Mouse (Mus musculus) megakaryocyte, embryonic 14.5 days (primary cell): ENCODE results near the gene Gpsm2. TPM values are rescaled to one million over a fixed set of nuclear protein-coding genes. Genes with fewer than 3 reads are reported as not detected.

Experiments
- H3K27me3 ChIP-seq: replicated peaks from 2 replicates; pipeline ENCODE3; 2012; ENCODE audit warnings: inconsistent platforms
- H3K36me3 ChIP-seq: replicated peaks from 2 replicates; pipeline ENCODE3; 2012; ENCODE audit warnings: low read length, inconsistent platforms, mixed read lengths
- H3K4me1 ChIP-seq: 2 replicates; pipeline ENCODE4 v1.6.1; 2012; ENCODE audit warnings: inconsistent platforms
- H3K4me3 ChIP-seq: replicated peaks from 2 replicates; pipeline ENCODE3; 2012; ENCODE audit warnings: moderate library complexity, mild to moderate bottlenecking, inconsistent platforms
- H3K9me3 ChIP-seq: 2 replicates; pipeline ENCODE4 v1.6.1; 2012; ENCODE audit warnings: inconsistent platforms
- FLI1 ChIP-seq: IDR thresholded peaks from 2 replicates; pipeline ENCODE4 v1.6.1; 2012; ENCODE audit warnings: low read length, inconsistent platforms, mixed read lengths
- GATA1 ChIP-seq: IDR thresholded peaks from 3 replicates; pipeline ENCODE4 v1.6.1; 2012; ENCODE audit warnings: mixed read lengths, low read length, inconsistent platforms, borderline replicate concordance
- polyA plus RNA-seq: library from polyadenylated mRNA; stranded (reverse); fragments of >175 nt; gene quantifications from 2 replicates; pipeline ENCODE4 v1.2.3, GENCODE M21; 2012; ENCODE audit warnings: low replicate concordance; ENCODE audit not compliant: insufficient read depth

Gpsm2 gene
- polyA plus RNA-seq, 1 experiment = 1.3 TPM

- H3K4me3 ChIP-seq = no peak overlapping the region
- no peak for TF ChIP-seq GATA1
- TF ChIP-seq FLI1 = no peak
- peaks cover 33% of the 10 kb centered on the region for H3K9me3 ChIP-seq
- H3K27me3 ChIP-seq = peaks cover 74% of the 10 kb centered on the region
- H3K36me3 ChIP-seq = no peaks in the 10 kb centered on the region
- peaks cover 29% of the 10 kb centered on the region for H3K4me1 ChIP-seq
Measured at GRCm38 (mm10) chr3:108727776-108728175, 5.7 kb upstream of the Gpsm2 start.

- Histone ChIP-seq H3K4me1 (peaks cover 33% of the 10 kb centered on the region), H3K27me3 (peaks cover 74% of the 10 kb centered on the region), H3K9me3 (peaks cover 33% of the 10 kb centered on the region), H3K36me3 (no peaks in the 10 kb centered on the region), H3K4me3 (no peak overlapping the region)
- no peak for TF ChIP-seq GATA1
- 0 out of 2 replicates have a peak, but pooled peaks have one; percentile 22 for TF ChIP-seq FLI1
Measured at GRCm38 (mm10) chr3:108727344-108727743, 5.2 kb upstream of the Gpsm2 start.

- no peaks in the 10 kb centered on the region for H3K36me3 ChIP-seq
- peaks cover 69% of the 10 kb centered on the region for H3K27me3 ChIP-seq
- peaks cover 33% of the 10 kb centered on the region for H3K9me3 ChIP-seq
- TF ChIP-seq GATA1 (no peak), FLI1 (no peak)
- peaks cover 39% of the 10 kb centered on the region for H3K4me1 ChIP-seq
- H3K4me3 ChIP-seq = peak overlapping the region; percentile 42
Measured at GRCm38 (mm10) chr3:108726413-108726812, 4.3 kb upstream of the Gpsm2 start.

GRCm38 (mm10) chr3:108721076-108721991, 775 bp downstream of the Gpsm2 start:
- peaks cover 55% of the 10 kb centered on the region for H3K27me3 ChIP-seq
- peak overlapping the region; percentile 94 for H3K4me3 ChIP-seq
- H3K4me1 ChIP-seq = peaks cover 45% of the 10 kb centered on the region
- no peaks in the 10 kb centered on the region for H3K36me3 ChIP-seq
- H3K9me3 ChIP-seq = peaks cover 14% of the 10 kb centered on the region
- TF ChIP-seq FLI1 = no peak
- no peak for TF ChIP-seq GATA1

- no peaks in the 10 kb centered on the region for H3K36me3 ChIP-seq
- no peaks in the 10 kb centered on the region for H3K9me3 ChIP-seq
- peaks cover 42% of the 10 kb centered on the region for H3K4me1 ChIP-seq
- H3K27me3 ChIP-seq = peaks cover 42% of the 10 kb centered on the region
- TF ChIP-seq FLI1 (no peak), GATA1 (no peak)
- no peak overlapping the region for H3K4me3 ChIP-seq
Measured at GRCm38 (mm10) chr3:108719761-108720160, 2.3 kb downstream of the Gpsm2 start.

- peaks cover 42% of the 10 kb centered on the region for H3K4me1 ChIP-seq
- H3K4me3 ChIP-seq = no peak overlapping the region
- no peaks in the 10 kb centered on the region for H3K36me3 ChIP-seq
- TF ChIP-seq FLI1 (no peak), GATA1 (no peak)
- no peaks in the 10 kb centered on the region for H3K9me3 ChIP-seq
- peaks cover 39% of the 10 kb centered on the region for H3K27me3 ChIP-seq
Measured at GRCm38 (mm10) chr3:108719357-108719756, 2.8 kb downstream of the Gpsm2 start.

- Histone ChIP-seq H3K9me3 (no peaks in the 10 kb centered on the region), H3K4me1 (peaks cover 46% of the 10 kb centered on the region), H3K36me3 (no peaks in the 10 kb centered on the region), H3K4me3 (peak overlapping the region; percentile 35), H3K27me3 (peaks cover 36% of the 10 kb centered on the region)
- TF ChIP-seq GATA1 = no peak
- no peak for TF ChIP-seq FLI1
Measured at GRCm38 (mm10) chr3:108717896-108718502, 4.1 kb downstream of the Gpsm2 start.

- peaks cover 23% of the 10 kb centered on the region for H3K4me1 ChIP-seq
- TF ChIP-seq GATA1 = no peak
- TF ChIP-seq FLI1 = no peak
- peaks cover 16% of the 10 kb centered on the region for H3K27me3 ChIP-seq
- H3K36me3 ChIP-seq = no peaks in the 10 kb centered on the region
- no peaks in the 10 kb centered on the region for H3K9me3 ChIP-seq
- no peak overlapping the region for H3K4me3 ChIP-seq
Measured at GRCm38 (mm10) chr3:108714837-108715236, 7.3 kb downstream of the Gpsm2 start.

GRCm38 (mm10) chr3:108713065-108713675, 8.9 kb downstream of the Gpsm2 start:
- H3K27me3 ChIP-seq = peaks cover 14% of the 10 kb centered on the region
- TF ChIP-seq GATA1 (no peak), FLI1 (no peak)
- H3K36me3 ChIP-seq = no peaks in the 10 kb centered on the region
- H3K9me3 ChIP-seq = no peaks in the 10 kb centered on the region
- peaks cover 15% of the 10 kb centered on the region for H3K4me1 ChIP-seq
- H3K4me3 ChIP-seq = no peak overlapping the region
